Mouse (Mus musculus) liver, embryonic 16.5 days (tissue): ENCODE measurements around the gene Plekhh2. TPM values are rescaled to one million over a fixed set of nuclear protein-coding genes. Genes with fewer than 3 reads are reported as not detected.
"Not testable (repeated sequence)": the region's sequence is repeated elsewhere in the genome, so short reads cannot be mapped to it uniquely, and the experiment has no call there.

ENCODE experiments used
- ATAC-seq: fragments of 200-750 bp; cut with Nextera tagmentation; 2 replicates; pipeline ENCODE4 v1.8.0; 2017; ENCODE audit warnings: low read depth, mild to moderate bottlenecking, moderate number of reproducible peaks, moderate library complexity
- H3K27ac ChIP-seq: fragments of 300-500 bp; sonication (generic); 2 replicates; pipeline ENCODE4 v1.5.1; 2014; ENCODE audit warnings: mild to moderate bottlenecking, low read length
- H3K27me3 ChIP-seq: fragments of 300-500 bp; sonication (generic); 2 replicates; pipeline ENCODE4 v1.6.1; 2014; ENCODE audit warnings: low read depth, low read length, mixed read lengths; ENCODE audit not compliant: control insufficient read depth, insufficient read depth
- H3K36me3 ChIP-seq: fragments of 300-500 bp; sonication (generic); 2 replicates; pipeline ENCODE4 v1.6.1; 2014; ENCODE audit warnings: mild to moderate bottlenecking; ENCODE audit not compliant: control insufficient read depth, insufficient read depth
- H3K4me1 ChIP-seq: fragments of 300-500 bp; sonication (generic); 2 replicates; pipeline ENCODE4 v1.6.1; 2014; ENCODE audit warnings: low read depth, low read length, mixed read lengths; ENCODE audit not compliant: control insufficient read depth
- H3K4me2 ChIP-seq: fragments of 300-500 bp; sonication (generic); 2 replicates; pipeline ENCODE4 v1.6.1; 2014; ENCODE audit warnings: low read depth, low read length, mixed read lengths
- H3K4me3 ChIP-seq: fragments of 300-500 bp; sonication (generic); 2 replicates; pipeline ENCODE4 v1.5.1; 2014; ENCODE audit warnings: low read depth, mild to moderate bottlenecking, low read length
- H3K9ac ChIP-seq: fragments of 300-500 bp; sonication (generic); 2 replicates; pipeline ENCODE4 v1.6.1; 2014; ENCODE audit warnings: low read depth, low read length
- H3K9me3 ChIP-seq: fragments of 300-500 bp; sonication (generic); replicated peaks from 2 replicates; pipeline ENCODE4 v1.6.1; 2016; ENCODE audit warnings: low read length; ENCODE audit not compliant: control insufficient read depth
- WGBS: fragments of 180-500 bp; shearing (Covaris S2); extraction: QIAGEN DNeasy Blood & Tissue Kit; methylation state at CpG from one replicate; pipeline ENCODE4 v1.1.7; 2014; ENCODE audit not compliant: insufficient replicate concordance; 5-methylcytosine and 5-hydroxymethylcytosine counted together
- polyA plus RNA-seq: library from polyadenylated mRNA; unstranded; fragments of >200 nt; fragmentation: Nextera tagmentation; extraction: Ambion mirVana; gene quantifications from 2 replicates; pipeline ENCODE4 v1.2.1, GENCODE M21; 2015

The Plekhh2 gene
- polyA plus RNA-seq, 1 experiment from 2014 or later, result 0.46 TPM

DNA sequence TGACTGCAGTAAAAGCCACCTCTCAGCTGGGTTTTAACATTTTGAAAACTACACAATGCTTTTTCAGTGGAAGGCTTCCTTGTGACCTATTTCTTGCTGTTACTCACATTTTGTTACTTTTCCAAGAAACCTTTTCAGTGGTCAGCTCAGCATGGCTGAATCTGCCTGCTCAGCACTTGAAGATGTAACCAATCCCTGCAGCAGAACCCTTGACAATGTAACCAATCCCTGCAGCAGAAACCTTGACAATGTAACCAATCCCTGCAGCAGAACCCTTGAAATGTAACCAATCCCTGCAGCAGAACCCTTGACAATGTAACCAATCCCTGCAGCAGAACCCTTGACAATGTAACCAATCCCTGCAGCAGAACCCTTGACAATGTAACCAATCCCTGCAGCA lies 52.6 kb downstream of the Plekhh2 start:
- H3K9me3 ChIP-seq, H3K36me3 ChIP-seq, H3K27ac ChIP-seq, ATAC-seq, H3K9ac ChIP-seq, H3K4me1 ChIP-seq, H3K4me2 ChIP-seq, H3K27me3 ChIP-seq, H3K4me3 ChIP-seq: not testable (repeated sequence)

DNA sequence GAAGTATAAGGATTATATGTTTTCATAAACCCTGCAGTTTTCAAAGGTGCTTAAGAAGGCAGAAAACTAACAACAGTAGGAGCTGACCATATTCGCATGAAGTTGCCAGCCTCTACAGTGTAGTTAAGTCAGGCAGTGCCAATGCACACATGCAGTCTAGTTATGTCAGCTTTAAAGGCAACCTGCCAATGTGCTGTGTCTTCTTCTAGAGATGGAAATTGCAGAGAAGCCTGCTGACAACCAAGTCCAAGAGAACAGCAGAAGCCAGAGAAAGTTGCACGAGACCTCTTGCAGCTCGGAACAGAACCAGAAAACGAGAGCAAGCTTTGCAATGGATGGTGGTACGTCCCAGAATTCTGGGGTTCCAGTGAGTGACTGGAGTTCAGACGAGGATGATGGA lies 54.1 kb downstream of the Plekhh2 start:
- ATAC-seq, result no peak
- Histone ChIP-seq H3K27me3 (no peaks in the 10 kb centered on the region), H3K9me3 (no peaks in the 10 kb centered on the region), H3K4me3 (no peak overlapping the region), H3K27ac (no peak overlapping the region), H3K36me3 (no peaks in the 10 kb centered on the region), H3K9ac (no peak overlapping the region), H3K4me2 (no peak overlapping the region), H3K4me1 (no peaks in the 10 kb centered on the region)
- 70% methylated on average over 6 of the region's 6 CpGs for WGBS

DNA sequence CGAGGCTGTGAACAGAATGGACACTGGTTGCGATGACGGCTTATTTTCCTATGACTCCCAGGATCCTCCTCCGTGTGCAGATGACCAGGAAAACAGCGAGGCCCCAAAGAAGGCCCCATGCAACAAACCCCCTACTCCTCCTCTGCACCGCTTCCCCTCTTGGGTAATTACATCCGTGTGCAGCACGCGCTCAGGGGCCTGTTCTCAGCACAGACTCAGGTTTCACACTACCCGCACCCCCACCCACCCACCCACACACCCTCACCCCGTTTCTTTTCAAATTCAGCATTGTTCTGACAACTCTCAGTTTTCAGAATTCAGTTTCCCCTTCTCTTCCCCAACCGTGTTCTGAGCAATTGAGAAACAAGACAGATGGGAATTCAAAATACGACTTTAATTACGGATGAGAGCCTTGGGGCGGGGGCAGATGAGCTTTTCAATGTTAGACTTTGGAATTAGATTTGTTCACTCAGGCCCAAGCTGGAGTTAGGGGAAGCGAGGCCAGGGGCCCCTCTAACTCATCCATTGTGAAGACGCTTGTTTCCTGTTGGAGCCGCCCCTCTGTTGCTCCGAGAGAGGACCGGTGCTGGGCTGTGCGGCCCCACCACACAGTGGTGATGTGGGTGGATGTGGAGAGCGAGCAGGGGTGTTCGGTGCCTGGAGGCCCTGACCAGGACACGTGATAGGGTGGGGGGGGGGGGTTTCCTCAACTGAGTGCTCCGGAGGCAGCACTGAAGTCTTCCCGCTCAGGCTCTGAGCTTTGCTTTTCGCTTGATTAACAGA lies 55.3 kb downstream of the Plekhh2 start:
- H3K27ac ChIP-seq, result no peak overlapping the region
- WGBS, result 35% methylated on average over 27 of the region's 27 CpGs
- ATAC-seq, result no peak
- H3K9me3 ChIP-seq, result no peaks in the 10 kb centered on the region
- no peak overlapping the region for H3K9ac ChIP-seq
- H3K4me2 ChIP-seq, result no peak overlapping the region
- no peaks in the 10 kb centered on the region for H3K27me3 ChIP-seq
- no peaks in the 10 kb centered on the region for H3K4me1 ChIP-seq
- H3K4me3 ChIP-seq, result no peak overlapping the region
- no peaks in the 10 kb centered on the region for H3K36me3 ChIP-seq

DNA sequence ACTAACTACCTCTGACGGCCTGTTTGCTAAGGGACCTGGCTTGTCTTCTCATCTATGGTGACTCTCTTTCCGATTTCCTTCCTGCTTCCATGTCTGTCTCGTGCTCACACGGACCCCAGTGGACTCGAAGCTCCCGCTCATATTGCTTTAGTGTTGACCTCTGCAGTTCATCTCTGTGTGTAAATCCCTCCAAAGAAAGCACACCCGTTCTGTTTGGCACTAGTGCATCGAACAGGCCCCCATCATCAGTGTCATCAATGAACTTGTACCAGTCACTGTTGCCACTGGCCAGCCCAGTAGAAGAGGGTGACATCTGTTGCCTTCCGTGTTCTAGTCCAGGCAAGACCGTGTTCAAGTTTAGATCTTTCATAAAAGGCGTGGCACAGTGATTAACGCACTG lies 57.1 kb downstream of the Plekhh2 start:
- no peaks in the 10 kb centered on the region for H3K27me3 ChIP-seq
- no peak overlapping the region for H3K4me3 ChIP-seq
- H3K9me3 ChIP-seq, result no peaks in the 10 kb centered on the region
- H3K4me2 ChIP-seq, result no peak overlapping the region
- WGBS, result 63% methylated on average over 12 of the region's 12 CpGs
- no peaks in the 10 kb centered on the region for H3K36me3 ChIP-seq
- no peaks in the 10 kb centered on the region for H3K4me1 ChIP-seq
- H3K9ac ChIP-seq, result no peak overlapping the region
- H3K27ac ChIP-seq, result no peak overlapping the region
- no peak for ATAC-seq

DNA sequence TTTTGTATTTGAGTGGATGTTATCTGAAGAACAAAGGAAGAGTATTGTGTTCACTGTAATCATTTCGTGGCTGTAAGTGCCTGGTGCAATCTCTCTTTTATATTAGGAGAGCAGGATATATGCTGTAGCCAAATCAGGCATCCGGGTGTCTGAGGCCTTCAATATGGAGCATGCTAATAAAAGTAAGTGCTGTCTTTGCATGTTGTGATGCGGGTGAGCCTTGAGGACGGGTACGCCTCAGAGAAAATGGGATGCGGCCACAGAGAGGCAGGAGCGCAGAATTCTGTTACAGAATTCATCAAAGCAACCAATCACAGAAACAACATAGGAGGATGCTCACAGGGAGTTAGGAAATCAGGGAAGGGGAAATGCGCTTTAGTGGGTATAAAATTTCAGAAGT lies 58.1 kb downstream of the Plekhh2 start:
- 66% methylated on average over 8 of the region's 8 CpGs for WGBS

DNA sequence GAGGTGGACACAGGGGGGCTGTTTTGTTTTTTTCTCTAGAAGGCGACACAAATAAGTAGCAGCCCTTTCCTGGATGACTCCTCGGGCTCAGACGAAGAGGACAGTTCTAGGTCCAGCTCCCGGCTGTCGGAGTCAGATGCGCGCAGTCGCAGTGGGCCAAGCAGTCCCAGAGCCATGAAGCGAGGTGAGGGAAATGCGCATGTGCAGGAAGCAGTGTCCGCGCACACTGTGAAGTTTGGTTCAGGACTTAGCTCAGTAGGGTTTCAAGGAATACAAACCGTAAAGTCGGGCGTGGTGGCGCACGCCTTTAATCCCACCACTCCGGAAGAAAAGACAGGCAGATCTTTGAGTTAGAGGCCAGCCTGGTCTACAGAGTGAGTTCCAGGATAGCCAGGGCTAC lies 59.9 kb downstream of the Plekhh2 start:
- no peak overlapping the region for H3K4me3 ChIP-seq
- ATAC-seq, result no peak
- H3K27me3 ChIP-seq, result no peaks in the 10 kb centered on the region
- 74% methylated on average over 18 of the region's 18 CpGs for WGBS
- no peaks in the 10 kb centered on the region for H3K9me3 ChIP-seq
- H3K4me1 ChIP-seq, result no peaks in the 10 kb centered on the region
- no peak overlapping the region for H3K27ac ChIP-seq
- H3K4me2 ChIP-seq, result no peak overlapping the region
- no peak overlapping the region for H3K9ac ChIP-seq
- H3K36me3 ChIP-seq, result no peaks in the 10 kb centered on the region

More for the DNA sequence above, 58.1 kb downstream of the Plekhh2 start:
- no peak for ATAC-seq
- no peak overlapping the region for H3K27ac ChIP-seq
- H3K36me3 ChIP-seq, result no peaks in the 10 kb centered on the region
- H3K9ac ChIP-seq, result no peak overlapping the region
- no peak overlapping the region for H3K4me3 ChIP-seq
- no peaks in the 10 kb centered on the region for H3K27me3 ChIP-seq
- no peaks in the 10 kb centered on the region for H3K4me1 ChIP-seq
- H3K9me3 ChIP-seq, result no peaks in the 10 kb centered on the region
- no peak overlapping the region for H3K4me2 ChIP-seq

DNA sequence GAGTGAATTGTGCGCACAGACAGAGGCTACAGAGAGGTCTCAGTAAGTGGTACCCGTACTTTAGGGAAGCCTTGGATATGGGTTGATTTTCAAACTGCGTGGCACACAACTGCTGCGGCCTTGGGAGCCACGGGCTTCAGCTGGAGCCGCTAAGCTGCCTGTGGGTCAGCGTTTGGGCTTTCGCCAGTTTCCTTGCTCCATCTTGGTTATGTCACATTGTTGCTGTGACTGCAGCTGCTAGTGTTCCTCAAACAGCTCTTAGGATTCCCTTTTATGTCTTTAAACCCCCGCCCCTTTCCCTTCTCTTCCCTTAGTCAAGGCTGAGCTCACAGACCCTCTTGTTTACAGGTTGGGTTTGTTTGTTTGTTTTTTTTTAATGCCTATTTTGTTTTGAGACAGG lies 61.6 kb downstream of the Plekhh2 start:
- no peaks in the 10 kb centered on the region for H3K36me3 ChIP-seq
- H3K27me3 ChIP-seq, result no peaks in the 10 kb centered on the region
- WGBS, result 72% methylated on average over 9 of the region's 9 CpGs
- no peaks in the 10 kb centered on the region for H3K4me1 ChIP-seq
- H3K4me3 ChIP-seq, result no peak overlapping the region
- no peak overlapping the region for H3K9ac ChIP-seq
- no peak overlapping the region for H3K4me2 ChIP-seq
- H3K9me3 ChIP-seq, result no peaks in the 10 kb centered on the region
- ATAC-seq, result no peak
- no peak overlapping the region for H3K27ac ChIP-seq

DNA sequence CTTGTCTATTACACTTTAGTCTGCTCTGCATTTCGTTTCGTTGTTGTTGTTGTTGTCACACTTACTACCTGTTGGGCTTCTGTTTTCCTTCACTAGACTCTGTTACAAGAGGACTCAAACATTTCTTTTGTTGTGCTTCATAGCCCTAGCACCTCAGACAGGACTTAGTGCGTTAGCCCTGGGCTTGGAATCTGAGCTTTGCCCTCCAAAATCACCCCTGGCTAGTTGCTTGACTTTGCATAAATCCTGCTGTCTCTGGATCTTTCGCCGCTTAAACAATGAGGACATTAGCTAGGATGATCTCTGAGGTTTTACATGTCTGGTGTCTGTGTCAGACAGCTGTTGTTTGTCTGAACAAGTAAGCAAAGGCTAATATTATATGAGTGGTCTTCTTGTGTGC lies 62.2 kb downstream of the Plekhh2 start:
- WGBS, result 72% methylated on average over 5 of the region's 5 CpGs
- Histone ChIP-seq H3K9me3 (no peaks in the 10 kb centered on the region), H3K4me1 (no peaks in the 10 kb centered on the region), H3K27ac (no peak overlapping the region), H3K9ac (no peak overlapping the region), H3K4me3 (no peak overlapping the region), H3K36me3 (no peaks in the 10 kb centered on the region), H3K27me3 (no peaks in the 10 kb centered on the region), H3K4me2 (no peak overlapping the region)
- no peak for ATAC-seq

DNA sequence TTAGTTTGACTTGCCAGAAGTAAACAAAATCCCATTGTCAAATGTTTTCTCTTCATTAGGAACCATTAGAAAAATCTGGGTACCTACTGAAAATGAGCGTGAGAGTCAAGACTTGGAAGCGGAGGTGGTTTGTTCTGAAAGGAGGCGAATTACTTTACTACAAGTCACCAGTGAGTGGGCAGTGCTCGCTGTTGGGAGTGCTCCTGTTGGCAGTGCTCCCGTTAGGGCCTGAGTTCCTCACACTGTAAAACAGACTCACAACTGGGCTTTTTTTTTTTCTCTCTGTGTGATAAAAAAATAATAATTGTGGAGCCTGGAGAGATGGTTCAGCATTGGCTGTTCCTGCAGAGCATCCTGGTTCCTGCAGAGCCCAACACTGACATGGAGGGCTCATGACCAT lies 63.4 kb downstream of the Plekhh2 start:
- Histone ChIP-seq H3K27me3 (no peaks in the 10 kb centered on the region), H3K4me2 (no peak overlapping the region), H3K27ac (no peak overlapping the region), H3K9ac (no peak overlapping the region), H3K4me3 (no peak overlapping the region), H3K4me1 (no peaks in the 10 kb centered on the region), H3K9me3 (no peaks in the 10 kb centered on the region), H3K36me3 (no peaks in the 10 kb centered on the region)
- WGBS, result 70% methylated on average over 5 of the region's 5 CpGs
- no peak for ATAC-seq
